Mouse (Mus musculus): ENCODE data around the gene 2210017I01Rik.
A peak's percentile ranks its signal among the peaks of the same experiment; 100 is the strongest.

The 2210017I01Rik gene

DNA sequence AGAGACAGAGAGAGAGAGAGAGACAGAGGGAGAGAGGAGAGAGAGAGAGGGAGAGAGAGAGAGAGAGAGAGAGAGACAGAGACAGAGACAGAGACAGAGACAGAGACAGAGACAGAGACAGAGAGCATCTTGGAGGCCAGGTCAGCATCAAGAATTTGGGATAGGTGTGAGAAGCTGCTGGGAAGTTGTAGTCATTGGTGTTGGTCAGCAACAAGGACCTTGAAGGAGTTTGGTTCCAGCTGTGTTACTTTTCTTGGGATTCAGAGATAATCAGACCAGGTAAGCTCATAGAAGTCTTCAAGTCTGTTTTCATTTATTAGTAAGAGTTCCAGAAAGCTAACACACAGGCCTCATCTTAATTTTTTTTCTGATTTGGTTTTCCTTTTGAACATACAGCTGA lies at the start of gene 2210017I01Rik:
Gene 2210017I01Rik, minus strand, starts transcription at position 101 of the 400 bp plus-strand sequence.
- DNase-seq, result no peak

- DNase-seq, result no peak
Observed at GRCm38 (mm10) chr3:92656826-92657225, 49.5 kb upstream of the 2210017I01Rik start, which contains the start of gene Lce1b. Gene Lce1b, minus strand, starts transcription at chr3:92656926.

- DNase-seq, result no peak
Observed at GRCm38 (mm10) chr3:92648207-92648606, 40.9 kb upstream of the 2210017I01Rik start, which contains the start of gene Lce1a1. Gene Lce1a1, minus strand, starts transcription at chr3:92648307.

DNA sequence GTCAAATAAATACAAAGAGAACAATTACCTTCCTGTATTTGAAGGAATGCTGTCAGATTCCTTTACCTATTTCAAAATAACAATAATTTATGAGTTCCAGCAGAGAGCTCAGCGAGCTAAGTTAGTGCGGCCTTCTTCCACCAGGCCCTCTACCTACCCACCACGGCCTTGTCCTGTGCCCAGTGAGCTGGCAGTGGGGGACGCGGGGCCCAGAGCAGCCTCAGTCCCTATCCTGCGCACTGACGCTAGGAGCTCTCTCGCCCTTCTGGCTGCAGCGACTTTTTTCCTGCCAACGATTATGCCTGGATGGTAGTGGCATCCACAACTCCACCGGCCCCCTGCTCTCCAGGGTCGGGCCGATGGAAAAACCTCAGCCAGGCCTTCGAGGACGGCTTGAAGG lies 32.6 kb upstream of the 2210017I01Rik start:
- no peak for DNase-seq

DNA sequence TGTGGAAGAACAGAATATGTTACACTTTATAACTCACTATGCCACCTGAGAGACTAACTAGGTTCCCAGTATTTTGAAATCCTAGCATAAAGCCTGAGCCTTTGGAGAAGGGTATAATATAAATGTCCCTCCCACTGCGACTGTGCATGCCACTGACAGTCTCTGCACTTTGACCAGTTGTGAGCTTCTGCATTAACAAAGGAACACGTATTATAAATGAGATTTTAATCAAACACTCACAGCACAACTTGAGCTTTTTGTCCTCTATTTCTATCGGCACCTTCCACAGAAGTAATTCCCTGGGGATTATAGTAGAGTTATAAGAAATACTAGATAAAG lies 31.3 kb upstream of the 2210017I01Rik start:
- DNase-seq, result no peak

DNA sequence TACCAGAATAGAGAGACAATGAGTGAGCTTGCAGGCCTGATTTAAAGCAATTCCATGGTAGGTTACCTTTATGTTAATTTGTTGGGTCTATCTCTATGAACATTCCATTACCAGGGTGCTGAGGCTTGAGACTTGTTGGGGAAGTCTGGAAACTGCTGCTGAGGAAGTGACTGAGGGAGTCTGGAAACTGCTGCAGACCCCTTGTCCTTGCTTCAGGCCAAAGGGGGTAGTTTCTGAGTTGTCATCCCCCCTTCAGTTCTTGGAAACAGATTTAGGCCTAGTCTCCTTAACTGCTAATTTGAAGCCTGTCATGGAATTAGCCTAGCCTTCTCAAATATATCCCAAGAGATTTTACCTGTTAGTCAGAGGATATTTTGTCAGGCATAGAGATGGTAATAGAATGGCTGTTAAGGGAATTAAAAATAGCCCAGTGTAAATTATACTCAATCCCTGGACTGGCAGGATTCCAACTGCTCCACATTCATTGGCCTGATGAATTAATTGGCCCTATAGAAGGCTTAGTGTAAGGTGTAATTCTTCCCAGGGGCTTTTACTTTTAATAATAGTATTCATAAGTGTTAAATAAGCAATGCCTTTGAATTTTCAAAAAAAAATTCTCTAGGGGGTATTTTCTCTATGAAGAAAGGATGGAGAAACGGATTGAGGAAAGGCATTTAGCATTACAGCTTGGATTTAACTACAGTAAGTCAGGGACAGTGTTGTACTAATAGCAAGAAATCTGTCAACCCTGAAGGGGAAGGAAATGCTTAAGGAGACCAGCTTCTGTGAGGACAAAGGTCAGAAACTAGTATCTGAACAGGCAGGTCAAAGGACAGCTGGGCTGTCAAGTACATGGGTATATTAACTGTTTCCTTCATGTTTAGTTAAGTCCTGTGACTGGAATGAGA lies 30.7 kb upstream of the 2210017I01Rik start:
- DNase-seq, result no peak

GRCm38 (mm10) chr3:92621560-92621959 lies 14.3 kb upstream of the 2210017I01Rik start, which contains the start of gene Lce6a:
Gene Lce6a, minus strand, starts transcription at chr3:92621660.
- no peak for DNase-seq

GRCm38 (mm10) chr3:92609804-92610203 lies 2.5 kb upstream of the 2210017I01Rik start:
- DNase-seq, result no peak

DNA sequence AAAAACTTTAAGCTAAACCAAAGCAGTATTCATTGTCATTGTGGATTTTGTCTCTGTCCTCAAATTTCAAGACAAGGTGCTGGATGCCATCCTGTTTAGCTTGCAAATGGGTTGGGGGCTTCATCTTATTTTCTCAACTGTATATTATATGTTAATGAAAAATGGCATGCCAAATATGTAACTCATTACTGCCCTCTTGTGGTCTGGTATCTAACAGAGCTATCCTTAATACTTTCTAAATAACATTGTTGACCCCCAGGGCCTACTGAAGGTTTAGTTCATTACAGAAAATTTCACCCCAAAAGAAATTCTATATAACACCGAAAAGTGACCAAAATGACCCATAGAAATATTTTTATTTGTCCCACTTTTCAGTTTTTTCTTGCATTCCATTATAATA lies 5.1 kb downstream of the 2210017I01Rik start:
- DNase-seq, result no peak

DNA sequence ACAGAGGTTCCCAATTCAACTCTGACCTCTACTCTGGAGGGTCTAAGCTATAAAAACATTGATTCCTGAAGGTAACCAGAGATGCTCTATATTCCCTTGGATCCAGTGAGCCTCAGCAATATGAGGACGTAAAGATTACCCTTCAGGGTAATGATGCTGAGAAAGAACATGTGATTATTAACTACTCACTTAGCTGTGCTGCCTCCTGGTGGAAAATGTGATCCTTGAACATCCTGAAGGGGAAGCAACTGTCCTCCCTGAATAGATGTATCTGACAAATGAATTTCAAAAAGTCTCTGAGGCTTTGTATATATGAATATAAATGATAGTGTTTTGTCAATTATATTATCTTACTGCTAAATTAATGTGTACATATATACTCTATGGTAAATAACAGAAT lies 6.8 kb downstream of the 2210017I01Rik start:
- no peak for DNase-seq

GRCm38 (mm10) chr3:92599973-92600372 lies 7.3 kb downstream of the 2210017I01Rik start:
- no peak for DNase-seq

- DNase-seq, result no peak
Observed at GRCm38 (mm10) chr3:92598429-92598828, 8.9 kb downstream of the 2210017I01Rik start.

DNA sequence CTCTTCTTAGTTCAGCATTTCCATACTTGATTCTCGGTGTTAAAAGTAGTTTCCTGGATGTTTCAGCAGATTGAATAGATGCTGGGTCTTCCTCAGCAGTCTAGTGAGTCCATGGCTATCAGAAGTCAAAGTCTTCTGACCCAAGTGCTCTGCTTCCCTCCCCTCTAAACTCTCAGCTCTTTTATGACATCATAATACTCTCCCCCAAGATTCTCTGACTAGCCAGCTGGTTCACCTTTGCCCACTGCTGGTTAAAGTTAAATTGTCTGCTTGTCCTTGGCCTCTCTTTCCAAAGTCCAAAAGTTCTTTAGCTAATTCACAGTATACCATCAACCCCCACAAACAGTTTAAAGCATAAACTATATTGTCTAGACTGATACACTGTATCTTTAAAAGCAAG lies 18.4 kb downstream of the 2210017I01Rik start, which contains the start of gene Smcp:
Gene Smcp, minus strand, starts transcription at position 140 of the 400 bp plus-strand sequence.
- DNase-seq, result no peak

DNA sequence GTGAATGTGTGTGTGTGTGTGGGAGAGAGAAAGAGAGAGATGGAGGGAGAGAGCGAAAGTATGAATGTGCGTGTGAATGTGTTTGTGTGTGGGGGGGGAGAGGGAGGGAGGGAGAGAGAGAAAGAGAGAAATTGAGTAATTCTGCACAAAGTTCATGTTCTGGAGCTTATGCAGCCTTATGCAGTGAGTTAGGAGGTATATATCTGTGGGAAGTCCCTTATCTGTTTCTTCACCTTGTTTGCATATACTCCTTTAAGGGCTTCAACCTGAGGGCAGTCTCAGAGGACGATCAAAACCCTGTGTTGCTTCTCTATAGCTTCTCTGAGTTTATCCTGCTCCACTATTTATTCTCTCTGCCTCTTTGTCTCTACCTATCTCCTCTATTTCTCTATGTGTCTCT lies 20.1 kb downstream of the 2210017I01Rik start:
- DNase-seq, result no peak

- DNase-seq, result no peak
Observed at GRCm38 (mm10) chr3:92585055-92585454, 22.2 kb downstream of the 2210017I01Rik start.

GRCm38 (mm10) chr3:92583164-92583826 lies 24.0 kb downstream of the 2210017I01Rik start:
- no peak for DNase-seq

DNA sequence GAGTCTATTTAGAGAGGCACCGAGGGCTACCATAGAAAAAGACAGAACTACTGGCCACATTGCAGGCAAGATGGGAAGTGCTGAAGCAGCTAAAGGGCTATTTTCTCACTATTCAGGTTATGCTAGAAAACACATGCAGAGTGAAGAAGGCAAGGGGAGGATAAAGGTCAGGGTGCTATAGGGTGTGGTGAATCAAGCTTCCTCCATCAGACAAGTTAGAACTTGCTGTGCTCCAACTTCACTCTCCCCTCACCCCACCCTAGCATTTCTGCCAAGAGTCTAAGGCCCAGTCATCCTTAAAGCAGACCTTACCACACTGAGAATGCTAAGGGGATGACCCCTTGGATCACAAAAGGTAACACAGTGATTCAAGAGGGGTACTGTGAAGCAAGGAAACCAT lies 27.8 kb downstream of the 2210017I01Rik start:
- no peak for DNase-seq

DNA sequence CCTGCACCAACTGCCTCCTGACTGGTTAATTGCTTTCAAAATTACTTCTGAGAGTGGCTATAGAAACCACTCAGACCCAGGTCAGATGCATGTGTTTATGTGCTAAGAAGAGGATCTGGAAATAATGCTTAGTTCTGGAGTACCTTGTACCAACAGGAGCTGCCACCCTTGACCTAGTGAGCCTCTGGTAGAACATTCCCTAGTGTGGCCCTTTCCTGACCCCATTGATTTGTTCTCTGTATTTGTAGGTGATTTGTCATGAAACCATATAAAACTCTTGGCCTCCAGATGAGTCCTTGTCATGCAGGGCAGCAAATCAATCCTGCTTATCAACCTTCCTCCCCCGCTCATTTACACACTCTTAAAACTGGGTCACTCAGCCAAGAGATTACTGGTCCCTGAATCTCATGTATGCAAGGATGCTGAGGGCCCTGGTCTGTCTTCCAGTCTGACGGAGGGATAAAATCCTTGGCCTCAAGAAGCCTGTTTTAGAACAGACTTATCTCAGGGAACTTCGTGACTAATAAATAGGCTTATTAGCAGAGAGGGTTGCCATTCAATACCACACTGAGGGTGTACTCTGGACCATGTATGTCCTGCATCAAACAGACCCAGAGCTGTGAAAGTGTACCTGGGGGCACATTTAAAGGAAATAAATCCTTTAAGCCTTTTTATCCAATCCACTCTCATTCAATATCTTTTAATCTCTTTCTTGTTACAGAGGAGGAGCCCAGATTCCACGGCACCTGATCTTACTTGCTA lies 28.5 kb downstream of the 2210017I01Rik start:
- no peak for DNase-seq

DNA sequence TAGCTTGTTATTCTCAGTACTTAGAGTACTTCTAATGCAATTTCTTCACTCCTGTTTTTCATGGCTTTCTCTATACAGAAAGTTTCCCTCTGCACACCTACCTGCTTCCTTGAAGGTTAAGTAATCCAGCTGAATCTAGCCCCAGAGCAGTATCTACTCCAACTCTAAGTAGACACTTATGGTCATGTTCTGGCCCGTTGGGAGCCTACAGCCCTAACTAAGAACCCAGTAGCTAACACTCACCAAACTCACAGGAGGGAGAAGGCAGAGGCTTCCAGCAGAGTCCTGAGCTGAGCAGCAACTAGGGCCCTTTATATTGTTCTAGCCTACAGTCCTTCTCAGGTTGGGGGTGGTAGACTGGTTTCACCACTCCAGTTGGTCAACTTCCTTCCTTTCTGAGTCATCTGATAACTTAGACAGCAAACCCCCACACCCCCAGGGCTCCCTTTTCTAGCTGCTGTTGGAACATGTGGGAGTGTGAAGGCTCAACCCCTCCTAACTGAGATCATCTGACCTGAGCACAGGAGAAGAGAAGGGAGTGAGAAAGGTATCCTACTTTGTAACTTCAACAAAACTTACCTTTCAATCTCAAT lies 33.7 kb downstream of the 2210017I01Rik start, which contains the start of gene Ivl:
Gene Ivl, minus strand, starts transcription at position 287 of the 593 bp plus-strand sequence.
- no peak for DNase-seq

GRCm38 (mm10) chr3:92572514-92573155 lies 34.7 kb downstream of the 2210017I01Rik start:
- no peak for DNase-seq

- DNase-seq, result peak; percentile 47 to 74
Observed at GRCm38 (mm10) chr3:92568752-92569151, 38.5 kb downstream of the 2210017I01Rik start.

DNA sequence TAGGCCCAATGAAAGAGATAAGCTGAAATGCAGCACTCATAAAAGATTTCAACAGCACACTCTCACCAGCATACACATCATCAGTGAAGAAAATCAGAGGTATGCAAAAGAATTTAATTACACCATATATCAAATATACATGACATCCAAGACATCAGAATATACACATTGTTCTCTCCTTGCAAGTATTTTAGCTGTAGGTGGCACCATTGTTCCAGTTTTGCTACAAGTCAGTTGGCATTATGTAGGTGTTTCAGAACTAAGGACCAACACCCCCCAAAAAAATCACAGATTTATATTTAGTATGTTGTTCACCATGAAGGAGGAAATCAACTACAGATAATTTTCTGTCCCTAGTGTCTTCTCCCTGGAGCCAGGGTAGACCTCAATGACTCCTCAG lies 41.9 kb downstream of the 2210017I01Rik start:
- no peak for DNase-seq

Data from lung, postnatal 4 days (tissue).